Mouse (Mus musculus) CH12.LX (cell line): ENCODE data around the gene Olfr642.

Experiments used
- CTCF ChIP-seq, 2 experiments: IDR thresholded peaks in 1 of 2; conservative IDR thresholded peaks in 1 of 2; 2 replicates each; pipeline ENCODE4 v1.5.1; 2011 to 2012; ENCODE audit warnings: low read depth in 2 of 2, low read length in 2 of 2, improper control_type of control experiment in 1 of 2, inconsistent platforms in 1 of 2, mild to moderate bottlenecking in 1 of 2, moderate library complexity in 1 of 2
- ETS1 ChIP-seq: conservative IDR thresholded peaks from 2 replicates; pipeline ENCODE4 v1.6.1; 2012; ENCODE audit warnings: low read depth, mild to moderate bottlenecking, inconsistent platforms, low read length, improper control_type of control experiment, moderate library complexity
- MYC ChIP-seq: IDR thresholded peaks from 2 replicates; pipeline ENCODE4 v1.6.1; 2011; ENCODE audit warnings: low read depth, mild to moderate bottlenecking, improper control_type of control experiment, low read length
- ZC3H11A ChIP-seq: IDR thresholded peaks from 2 replicates; pipeline ENCODE4 v1.6.1; 2012; ENCODE audit warnings: low read depth, mild to moderate bottlenecking, inconsistent platforms, low read length, improper control_type of control experiment
- ZKSCAN1 ChIP-seq: IDR thresholded peaks from 2 replicates; pipeline ENCODE4 v1.6.1; 2012; ENCODE audit warnings: low read depth, inconsistent platforms, low read length, improper control_type of control experiment, borderline replicate concordance

- TF ChIP-seq CTCF (conservative IDR thresholded peaks at IDR 0.05 in 1 of 2, IDR thresholded peaks at IDR 0.05 in 1 of 2; ENCODE audit: low read depth in 2 of 2, low read length in 2 of 2) = no peak
- TF ChIP-seq ZKSCAN1 = no peak
- TF ChIP-seq ZC3H11A = no peak
- TF ChIP-seq ETS1 = no peak
- TF ChIP-seq MYC = no peak
Measured at GRCm38 (mm10) chr7:104059215-104059614, 6.7 kb upstream of the Olfr642 start.
